Comparison of ENCODE assay signal across 29 mouse cellular contexts in the genomic region with DNA sequence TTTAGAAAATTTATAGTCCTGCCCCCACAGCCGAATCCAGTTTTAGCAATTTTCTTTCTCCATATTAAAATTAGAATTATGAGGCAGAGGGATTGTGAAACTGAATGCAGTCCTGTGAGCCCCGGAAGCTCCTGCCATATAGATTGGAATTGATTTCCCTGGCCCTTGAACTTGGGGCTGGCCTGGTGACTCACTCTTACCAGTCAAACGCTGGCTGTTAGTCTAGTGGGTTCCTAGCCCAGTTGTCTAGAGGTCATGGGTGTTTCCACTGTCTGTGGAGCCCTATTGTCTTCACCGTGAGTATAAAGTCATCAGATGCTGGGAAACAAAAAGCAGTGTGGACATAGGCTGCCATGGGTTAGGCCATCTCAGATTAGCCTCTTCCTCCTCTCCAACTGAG.
A peak's percentile ranks its signal among the peaks of the same experiment; 100 is the strongest.
DNase-seq lines count a peak whose midpoint lies in the region; ATAC-seq lines count a peak whose summit lies in the region.
"Had no signal": no experiment of that assay in that cellular context is flagged by ENCODE, and none has a peak within 500 bp of the region (broad histone marks: within the 10 kb centered on the region; RNA-seq: fewer than 3 reads in every experiment).

No protein-coding gene starts in this region.

- H3K9ac ChIP-seq in midbrain, embryonic 11.5 days (ENCODE audit: low read length): no peak overlapping the region
- no peak overlapping the region for H3K9ac ChIP-seq in midbrain, embryonic 16.5 days (ENCODE audit: low read depth, low read length)
- H3K9ac ChIP-seq: embryonic facial prominence, embryonic 15.5 days; forebrain, embryonic 13.5 days; heart, embryonic 12.5 days; hindbrain, embryonic 13.5 days; liver, embryonic 15.5 days; lung, embryonic 15.5 days; midbrain, embryonic 15.5 days; neural tube, embryonic 12.5 days had no signal

- ATAC-seq in midbrain, embryonic 11.5 days (ENCODE audit: low FRiP score): no peak
- no peak for ATAC-seq in midbrain, embryonic 16.5 days
- ATAC-seq: forebrain, embryonic 13.5 days; midbrain, embryonic 15.5 days had no signal

- H3K4me2 ChIP-seq in midbrain, embryonic 11.5 days: no peak overlapping the region
- H3K4me2 ChIP-seq in midbrain, embryonic 16.5 days (ENCODE audit: low read length): no peak overlapping the region
- H3K4me2 ChIP-seq: embryonic facial prominence, embryonic 15.5 days; forebrain, embryonic 13.5 days; heart, embryonic 12.5 days; hindbrain, embryonic 13.5 days; liver, embryonic 15.5 days; lung, embryonic 15.5 days; midbrain, embryonic 15.5 days; neural tube, embryonic 12.5 days had no signal

- DNase-seq in adrenal gland, adult 2 months: peak; percentile 51
- DNase-seq in adrenal gland, postnatal 4 days (ENCODE audit: low spot score in 2 of 2): no peak
- peak; percentile 31 for DNase-seq in midbrain, embryonic 11.5 days (ENCODE audit: low spot score, missing footprints)
- DNase-seq in fibroblast of lung, adult 2 months (ENCODE audit: low read depth): peak; percentile 50
- no peak for DNase-seq in kidney, postnatal 36 days
- DNase-seq in limb, embryonic 10.5 days (ENCODE audit: low spot score): no peak
- no peak for DNase-seq in right cerebral cortex, postnatal 4 days
- DNase-seq: cerebellum, adult 8-10 months; cerebellum, postnatal 25 days; gastrocnemius, postnatal 25 days; heart, adult 18-20 months; heart, postnatal 4 days; kidney, adult 18-20 months; kidney, postnatal 4 days; liver; right cerebral cortex, adult 18-20 months; thymus, adult 2 months; thymus, postnatal 36 days had no signal

- H3K4me1 ChIP-seq in midbrain, embryonic 11.5 days (ENCODE audit: control insufficient read depth, insufficient read depth, low read length): peaks cover 10% of the 10 kb centered on the region
- H3K4me1 ChIP-seq in midbrain, embryonic 16.5 days (ENCODE audit: control insufficient read depth, insufficient read depth, low read length): peaks cover 9% of the 10 kb centered on the region
- peaks cover 48% of the 10 kb centered on the region for H3K4me1 ChIP-seq in limb, embryonic 10.5 days
- H3K4me1 ChIP-seq: liver, embryonic 15.5 days had no signal

- H3K36me3 ChIP-seq in midbrain, embryonic 11.5 days (ENCODE audit: control insufficient read depth, insufficient read depth, low read length): no peaks in the 10 kb centered on the region
- H3K36me3 ChIP-seq in midbrain, embryonic 16.5 days (ENCODE audit: control insufficient read depth, insufficient read depth, low read length): no peaks in the 10 kb centered on the region
- no peaks in the 10 kb centered on the region for H3K36me3 ChIP-seq in limb, embryonic 10.5 days
- H3K36me3 ChIP-seq: embryonic facial prominence, embryonic 10.5 days; embryonic facial prominence, embryonic 15.5 days; heart, embryonic 12.5 days; hindbrain, embryonic 13.5 days; liver, embryonic 15.5 days; lung, embryonic 15.5 days; midbrain, embryonic 15.5 days; neural tube, embryonic 12.5 days had no signal

- no peaks in the 10 kb centered on the region for H3K27me3 ChIP-seq in midbrain, embryonic 11.5 days (ENCODE audit: control insufficient read depth, insufficient read depth, low read length)
- H3K27me3 ChIP-seq in midbrain, embryonic 16.5 days (ENCODE audit: control insufficient read depth, insufficient read depth, low read depth, low read length): no peaks in the 10 kb centered on the region; the same call in 1 of the 2 replicates
- peaks cover 22% of the 10 kb centered on the region; the same call in 1 of the 2 replicates for H3K27me3 ChIP-seq in limb, embryonic 10.5 days (ENCODE audit: low read depth, poor library complexity, severe bottlenecking)
- H3K27me3 ChIP-seq: embryonic facial prominence, embryonic 15.5 days; forebrain, embryonic 13.5 days; hindbrain, embryonic 13.5 days; liver, embryonic 15.5 days; lung, embryonic 15.5 days; midbrain, embryonic 15.5 days; neural tube, embryonic 12.5 days had no signal

- no peak overlapping the region for H3K4me3 ChIP-seq in midbrain, embryonic 11.5 days (ENCODE audit: low read depth, low read length)
- no peak overlapping the region for H3K4me3 ChIP-seq in midbrain, embryonic 16.5 days (ENCODE audit: low read depth, low read length)
- no peak overlapping the region for H3K4me3 ChIP-seq in limb, embryonic 10.5 days
- H3K4me3 ChIP-seq: embryonic facial prominence, embryonic 10.5 days; embryonic facial prominence, embryonic 15.5 days; forebrain, embryonic 13.5 days; heart, embryonic 12.5 days; hindbrain, embryonic 13.5 days; liver, embryonic 15.5 days; lung, embryonic 15.5 days; midbrain, embryonic 15.5 days; neural tube, embryonic 12.5 days had no signal

- H3K9me3 ChIP-seq in midbrain, embryonic 11.5 days (ENCODE audit: control insufficient read depth, low read length): no peaks in the 10 kb centered on the region
- no peaks in the 10 kb centered on the region for H3K9me3 ChIP-seq in midbrain, embryonic 16.5 days (replicated peaks; ENCODE audit: control insufficient read depth, low read length, poor library complexity, severe bottlenecking)
- H3K9me3 ChIP-seq in limb, embryonic 10.5 days (replicated peaks): no peaks in the 10 kb centered on the region
- H3K9me3 ChIP-seq: embryonic facial prominence, embryonic 10.5 days; embryonic facial prominence, embryonic 15.5 days; forebrain, embryonic 13.5 days; heart, embryonic 12.5 days; hindbrain, embryonic 13.5 days; liver, embryonic 15.5 days; lung, embryonic 15.5 days; midbrain, embryonic 15.5 days; neural tube, embryonic 12.5 days had no signal

- WGBS in midbrain, embryonic 11.5 days: 71% methylated on average over 4 of the region's 4 CpGs
- 64% methylated on average over 4 of the region's 4 CpGs for WGBS in midbrain, embryonic 16.5 days
- 84% methylated on average over 4 of the region's 4 CpGs for WGBS in limb, embryonic 10.5 days

- no peak overlapping the region for H3K27ac ChIP-seq in midbrain, embryonic 11.5 days (ENCODE audit: low read depth, low read length)
- no peak overlapping the region for H3K27ac ChIP-seq in midbrain, embryonic 16.5 days (ENCODE audit: low read length)
- no peak overlapping the region for H3K27ac ChIP-seq in limb, embryonic 10.5 days
- H3K27ac ChIP-seq: embryonic facial prominence, embryonic 10.5 days; embryonic facial prominence, embryonic 15.5 days; forebrain, embryonic 13.5 days; hindbrain, embryonic 13.5 days; liver, embryonic 15.5 days; lung, embryonic 15.5 days; macrophage; neural tube, embryonic 12.5 days had no signal

Comparison
In these comparisons a context has a peak if more than half of its experiments do, and no peak if none do; other contexts are left out.
1. DNase-seq: peak in adrenal gland, adult 2 months (single experiment), midbrain, embryonic 11.5 days (single experiment) and fibroblast of lung, adult 2 months (single experiment); none in adrenal gland, postnatal 4 days (0 of 2), kidney, postnatal 36 days (0 of 2), limb, embryonic 10.5 days (single experiment) and right cerebral cortex, postnatal 4 days (single experiment).